Mouse (Mus musculus) T-helper 2 cell (primary cell): ENCODE measurements around the gene Zfp947.
"Not testable (repeated sequence)": the region's sequence is repeated elsewhere in the genome, so short reads cannot be mapped to it uniquely, and the experiment has no call there.

Experiments used
- in situ Hi-C: fragments of 300-600 bp; cut with MboI, MseI; formaldehyde crosslinking; loops from one replicate; pipeline ENCODE4 v1.15.1; 2025; ENCODE audit warnings: high pct_unique_total_duplicates

Gene Zfp947

DNA sequence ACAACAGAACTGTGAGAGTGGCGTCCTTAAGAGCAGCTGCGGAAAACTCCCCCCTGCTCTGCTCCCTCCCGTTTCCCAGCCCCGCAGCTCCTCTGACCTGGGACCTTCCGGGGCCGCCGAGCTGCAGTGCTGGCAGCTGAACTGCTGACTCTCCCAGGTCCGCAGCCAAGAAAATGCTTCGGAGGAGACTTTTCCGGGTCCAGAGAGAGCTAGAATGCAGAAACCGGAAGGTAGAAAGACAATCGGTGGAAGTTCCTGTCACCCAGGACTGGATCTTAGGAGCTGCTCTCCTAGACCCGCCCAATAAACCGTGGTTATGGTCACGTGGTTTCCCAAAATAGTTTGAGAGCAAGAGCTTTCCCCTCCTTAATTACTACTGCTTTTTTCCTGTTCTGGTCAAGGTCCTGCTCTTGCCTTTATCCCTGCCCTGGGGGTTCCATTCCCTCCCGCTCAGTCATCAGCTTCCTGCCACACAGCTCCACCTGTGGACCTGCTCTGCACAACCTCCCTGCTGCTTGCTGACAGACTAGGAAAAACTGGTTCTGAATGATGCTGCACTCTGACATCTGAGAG, at the start of gene Zfp947:
TSS of gene Zfp947 (minus strand) at position 469 of the 573 bp plus-strand sequence.
- in situ Hi-C loops = loop anchor here (10.0 kb wide), 1 partner anchor 59 kb away; the partner anchor contains the start of gene Zfp994

DNA sequence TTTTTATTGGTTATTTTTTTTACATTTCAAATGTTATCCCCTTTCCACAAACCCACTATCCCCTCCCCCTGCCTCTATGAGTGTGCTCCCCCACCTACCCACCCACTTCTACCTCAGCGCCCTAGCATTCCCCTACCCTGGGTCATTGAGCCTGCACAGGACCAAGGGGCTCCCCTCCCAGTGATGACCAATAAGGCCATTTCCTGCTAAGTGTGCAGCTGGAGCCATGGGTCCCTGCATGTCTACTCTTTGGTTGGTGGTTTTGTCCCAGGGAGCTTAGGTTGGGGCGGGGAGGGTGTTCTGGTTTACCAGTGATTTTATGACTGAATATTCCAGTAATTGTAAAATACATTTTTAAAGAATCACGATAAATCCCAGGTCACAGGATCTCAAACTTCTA, 686 bp downstream of the Zfp947 start:
- in situ Hi-C loops = loop anchor here (10.0 kb wide), 1 partner anchor 59 kb away; the partner anchor contains the start of gene Zfp994

GRCm38 (mm10) chr17:22153951-22154350, 12.0 kb downstream of the Zfp947 start:
- in situ Hi-C loops = not testable (repeated sequence)

GRCm38 (mm10) chr17:22118770-22119169, 47.2 kb downstream of the Zfp947 start:
- in situ Hi-C loops = no loop called here
